Mouse (Mus musculus): ENCODE measurements around the gene Igf2r. TPM values are rescaled to one million over a fixed set of nuclear protein-coding genes. Genes with fewer than 3 reads are reported as not detected.
"Not testable (repeated sequence)": the region's sequence is repeated elsewhere in the genome, so short reads cannot be mapped to it uniquely, and the experiment has no call there.

Igf2r gene
- total and polyA plus RNA-seq, 3 experiments = 25.6 to 61.8 (median 34.6) TPM

DNA sequence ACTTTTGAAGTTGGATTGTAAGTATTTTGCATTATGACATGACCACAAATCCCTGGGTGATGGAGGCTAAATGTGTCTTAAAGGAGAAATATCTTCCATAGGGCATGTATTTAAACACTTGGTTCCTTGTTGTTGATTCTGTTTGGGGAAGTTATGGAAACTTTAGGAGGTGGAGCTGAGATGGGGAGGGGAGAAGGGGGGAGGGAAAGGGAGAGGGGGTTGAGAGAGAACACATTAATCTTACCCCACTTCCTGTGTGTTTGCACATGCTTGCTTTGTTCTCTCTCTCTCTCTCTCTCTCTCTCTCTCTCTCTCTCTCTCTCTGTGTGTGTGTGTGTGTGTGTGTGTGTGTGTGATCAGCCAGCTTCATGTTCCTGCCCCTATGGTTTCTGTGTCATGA, 92.3 kb downstream of the Igf2r start:
- DNase-seq (ENCODE audit: extremely low read depth) = no peak
- in situ Hi-C loops (cut with MboI; ENCODE audit: low pct_ligation_motif_present, low pct_unique_long_range_greater_than_20kb, low sequenced_read_pairs) = no loop called here
- Histone ChIP-seq H3K79me2 (replicated peaks; ENCODE audit: control insufficient read depth, extremely low read depth, insufficient read depth, poor library complexity, severe bottlenecking) (no peaks in the 10 kb centered on the region), H3K4me3 (replicated peaks in 1 of 3; ENCODE audit: low read depth in 2 of 3, low read length in 2 of 3, poor library complexity in 1 of 3) (no peak overlapping the region), H3K27ac (ENCODE audit: insufficient read depth, low read depth) (no peak overlapping the region), H3K4me2 (ENCODE audit: insufficient read depth, low read depth, poor library complexity, severe bottlenecking) (no peak overlapping the region), H3K27me3 (replicated peaks) (no peaks in the 10 kb centered on the region), H3K9me3 (replicated peaks; ENCODE audit: low read length) (peaks cover 10% of the 10 kb centered on the region), H3K9ac (ENCODE audit: insufficient read depth, low read depth) (no peak overlapping the region), H3K36me3 (replicated peaks in 1 of 2; ENCODE audit: control insufficient read depth in 1 of 2, insufficient read depth in 1 of 2, low read length in 1 of 2) (peaks cover 0 to 16% of the 10 kb centered on the region in 2 experiments), H3K4me1 (ENCODE audit: control insufficient read depth in 1 of 2, insufficient read depth in 2 of 2) (no peaks in the 10 kb centered on the region)
- dilution Hi-C loops (cut with MboI; ENCODE audit: extremely low pct_ligation_motif_present, extremely low pct_unique_long_range_greater_than_20kb, low sequenced_read_pairs) = no loop called here
- TF ChIP-seq RAD21 (IDR thresholded peaks at IDR 0.05; ENCODE audit: low read depth, low read length) (no peak), POLR2AphosphoS2 (IDR thresholded peaks at IDR 0.05; ENCODE audit: low read depth, low read length) (no peak)

GRCm38 (mm10) chr17:12675646-12676045, 93.8 kb downstream of the Igf2r start, which contains the start of gene Slc22a1:
TSS of gene Slc22a1 (minus strand) at chr17:12675829.
- DNase-seq (ENCODE audit: extremely low read depth) = no peak
- Histone ChIP-seq H3K9ac (ENCODE audit: insufficient read depth, low read depth) (no peak within 1 kb of the TSS), H3K4me2 (ENCODE audit: insufficient read depth, low read depth, poor library complexity, severe bottlenecking) (no peak within 1 kb of the TSS), H3K27me3 (replicated peaks) (no peaks in the 10 kb centered on the region), H3K36me3 (replicated peaks in 1 of 2; ENCODE audit: control insufficient read depth in 1 of 2, insufficient read depth in 1 of 2, low read length in 1 of 2) (peaks cover 0 to 8% of the 10 kb centered on the region in 2 experiments), H3K4me3 (replicated peaks in 1 of 3; ENCODE audit: low read depth in 2 of 3, low read length in 2 of 3, poor library complexity in 1 of 3) (no peak within 1 kb of the TSS), H3K27ac (ENCODE audit: insufficient read depth, low read depth) (no peak within 1 kb of the TSS), H3K9me3 (replicated peaks; ENCODE audit: low read length) (peaks cover 10% of the 10 kb centered on the region), H3K79me2 (replicated peaks; ENCODE audit: control insufficient read depth, extremely low read depth, insufficient read depth, poor library complexity, severe bottlenecking) (no peaks in the 10 kb centered on the region), H3K4me1 (ENCODE audit: control insufficient read depth in 1 of 2, insufficient read depth in 2 of 2) (no peaks in the 10 kb centered on the region)
- in situ Hi-C loops (cut with MboI; ENCODE audit: low pct_ligation_motif_present, low pct_unique_long_range_greater_than_20kb, low sequenced_read_pairs) (no loop called here), dilution Hi-C loops (cut with MboI; ENCODE audit: extremely low pct_ligation_motif_present, extremely low pct_unique_long_range_greater_than_20kb, low sequenced_read_pairs) (no loop called here)
- TF ChIP-seq MAFK (IDR thresholded peaks at IDR 0.05; ENCODE audit: insufficient replicate concordance, low read length) (no peak), CTCF (conservative IDR thresholded peaks at IDR 0.05 in 1 of 2, IDR thresholded peaks at IDR 0.05 in 1 of 2; ENCODE audit: low read depth in 2 of 2, low read length in 2 of 2) (no peak), ZC3H11A (IDR thresholded peaks at IDR 0.05; ENCODE audit: low read depth, low read length) (no peak), JUN (IDR thresholded peaks at IDR 0.05; ENCODE audit: insufficient read depth, low read depth, low read length) (no peak), IRF4 (IDR thresholded peaks at IDR 0.05; ENCODE audit: low read depth, low read length) (no peak), MXI1 (IDR thresholded peaks at IDR 0.05; ENCODE audit: low read depth, low read length) (no peak), NRF1 (IDR thresholded peaks at IDR 0.05; ENCODE audit: low read depth, low read length) (no peak), SIN3A (IDR thresholded peaks at IDR 0.05; ENCODE audit: low read length) (no peak), USF1 (IDR thresholded peaks at IDR 0.05; ENCODE audit: low read depth, low read length) (no peak), TCF12 (IDR thresholded peaks at IDR 0.05; ENCODE audit: low read depth, low read length) (no peak), UBTF (IDR thresholded peaks at IDR 0.05; ENCODE audit: low read depth, low read length) (no peak)

DNA sequence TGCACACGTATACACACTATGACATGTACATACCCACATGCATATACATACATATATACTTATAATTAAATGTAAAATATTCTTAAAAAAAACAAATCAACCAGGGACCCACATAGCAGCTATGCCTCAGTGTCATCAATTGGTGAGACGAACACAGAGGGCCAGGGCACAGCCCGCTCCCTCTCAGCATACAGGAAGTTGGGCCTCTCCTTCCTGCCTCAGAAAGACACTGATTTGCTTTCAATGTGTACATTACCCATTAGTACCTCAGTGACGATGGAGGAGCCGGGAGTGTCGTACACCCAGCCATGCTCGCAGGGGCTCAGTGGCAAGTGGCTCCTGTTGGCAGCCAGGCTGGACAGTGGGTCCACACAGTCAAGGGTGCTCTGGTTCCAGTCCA, 94.5 kb downstream of the Igf2r start:
- H3K79me2 ChIP-seq (replicated peaks; ENCODE audit: control insufficient read depth, extremely low read depth, insufficient read depth, poor library complexity, severe bottlenecking); H3K4me3 ChIP-seq (replicated peaks in 1 of 3; ENCODE audit: low read depth in 2 of 3, low read length in 2 of 3, poor library complexity in 1 of 3); dilution Hi-C loops (cut with MboI; ENCODE audit: extremely low pct_ligation_motif_present, extremely low pct_unique_long_range_greater_than_20kb, low sequenced_read_pairs); H3K4me2 ChIP-seq (ENCODE audit: insufficient read depth, low read depth, poor library complexity, severe bottlenecking); H3K36me3 ChIP-seq (replicated peaks in 1 of 2; ENCODE audit: control insufficient read depth in 1 of 2, insufficient read depth in 1 of 2, low read length in 1 of 2); H3K4me1 ChIP-seq (ENCODE audit: control insufficient read depth in 1 of 2, insufficient read depth in 2 of 2); H3K9me3 ChIP-seq (replicated peaks; ENCODE audit: low read length); H3K9ac ChIP-seq (ENCODE audit: insufficient read depth, low read depth); H3K27me3 ChIP-seq (replicated peaks); H3K27ac ChIP-seq (ENCODE audit: insufficient read depth, low read depth); DNase-seq (ENCODE audit: extremely low read depth): not testable (repeated sequence)
- in situ Hi-C loops (cut with MboI; ENCODE audit: low pct_ligation_motif_present, low pct_unique_long_range_greater_than_20kb, low sequenced_read_pairs) = loop anchor here (25.0 kb wide), 1 partner anchor 113 kb away; no protein-coding TSS in a partner anchor
